8 mouse cellular contexts compared by ENCODE assay signal in genomic region chr8:46552441-46552765, GRCm38 (mm10). TPM values are rescaled to one million over a fixed set of nuclear protein-coding genes. Genes with fewer than 3 reads are reported as not detected.
A peak's percentile ranks its signal among the peaks of the same experiment; 100 is the strongest.
DNase-seq lines count a peak whose midpoint lies in the region; ATAC-seq lines count a peak whose summit lies in the region.

No protein-coding gene starts in this region.

- peak overlapping the region; percentile 92 for H3K4me3 ChIP-seq in heart, embryonic 16.5 days (ENCODE audit: low read length)

- no peak for ATAC-seq in heart, embryonic 16.5 days (replicated peaks; ENCODE audit: extremely low read depth, insufficient read depth, low FRiP score)

- H3K9me3 ChIP-seq in heart, embryonic 16.5 days (replicated peaks; ENCODE audit: control insufficient read depth, low read length) = no peaks in the 10 kb centered on the region

- no peaks in the 10 kb centered on the region for H3K27me3 ChIP-seq in heart, embryonic 16.5 days (ENCODE audit: control insufficient read depth, insufficient read depth, low read length)

- WGBS in heart, embryonic 16.5 days = 3% methylated on average over 10 of the region's 10 CpGs

- no peak overlapping the region; the same call in 1 of the 2 replicates for H3K27ac ChIP-seq in heart, embryonic 16.5 days (ENCODE audit: low read length)

- peak overlapping the region; percentile 78 for H3K9ac ChIP-seq in heart, embryonic 16.5 days (ENCODE audit: low read length)

- peak overlapping the region; percentile 88 for H3K4me2 ChIP-seq in heart, embryonic 16.5 days (ENCODE audit: low read depth, low read length)

- H3K4me1 ChIP-seq in heart, embryonic 16.5 days (ENCODE audit: control insufficient read depth, insufficient read depth, low read length) = peaks cover 10% of the 10 kb centered on the region

- 0 out of 2 replicates have a peak, but pooled peaks cover 3% of the 10 kb centered on the region for H3K36me3 ChIP-seq in heart, embryonic 16.5 days (ENCODE audit: control insufficient read depth, insufficient read depth)

- peak; percentile 29 for DNase-seq in right cerebral cortex, postnatal 4 days
- no peak for DNase-seq in right cerebral cortex, postnatal 36 days (ENCODE audit: low spot score in 2 of 2)
- peak; percentile 62 to 63 for DNase-seq in cerebellum, postnatal 10 days
- peak; percentile 60 for DNase-seq in liver
- DNase-seq in retina, postnatal 1 day = peak; percentile 16
- no peak for DNase-seq in urinary bladder, postnatal 4 days (ENCODE audit: low spot score in 2 of 2)
- DNase-seq in thymus, postnatal 4 days = no peak

RNA-seq across cellular contexts. Expression of gene Cenpu, which starts 0.6 kb away (rescaled TPM):
- 9.7 and 9.9 TPM in 2 replicates for polyA plus RNA-seq in heart, embryonic 16.5 days (2015; fragmentation: Nextera tagmentation; extraction: Ambion mirVana)

Comparison
In these comparisons a context has a peak if more than half of its experiments do, and no peak if none do; other contexts are left out.
1. DNase-seq: peak in right cerebral cortex, postnatal 4 days (single experiment), cerebellum, postnatal 10 days (2 of 2), liver (single experiment) and retina, postnatal 1 day (single experiment); none in right cerebral cortex, postnatal 36 days (0 of 2), urinary bladder, postnatal 4 days (0 of 2) and thymus, postnatal 4 days (single experiment).